Mouse (Mus musculus) midbrain, embryonic 12.5 days (tissue): ENCODE data around the gene Spire2. TPM values are rescaled to one million over a fixed set of nuclear protein-coding genes. Genes with fewer than 3 reads are reported as not detected.

Experiments used
- ATAC-seq: fragments of 200-750 bp; cut with Nextera tagmentation; 2 replicates; pipeline ENCODE4 v1.8.0; 2017; ENCODE audit warnings: low read depth, moderate TSS enrichment, moderate library complexity; ENCODE audit not compliant: low FRiP score
- H3K27ac ChIP-seq: fragments of 300-500 bp; sonication (generic); replicated peaks from 2 replicates; pipeline ENCODE4 v1.5.1; 2016; ENCODE audit warnings: mild to moderate bottlenecking
- H3K27me3 ChIP-seq: fragments of 300-500 bp; sonication (generic); 2 replicates; pipeline ENCODE4 v1.6.1; 2016; ENCODE audit warnings: mild to moderate bottlenecking
- H3K36me3 ChIP-seq: fragments of 300-500 bp; sonication (generic); 2 replicates; pipeline ENCODE4 v1.6.1; 2016
- H3K4me1 ChIP-seq: fragments of 300-500 bp; sonication (generic); 2 replicates; pipeline ENCODE4 v1.6.1; 2016
- H3K4me2 ChIP-seq: fragments of 300-500 bp; sonication (generic); replicated peaks from 2 replicates; pipeline ENCODE4 v1.6.1; 2016; ENCODE audit warnings: mild to moderate bottlenecking, moderate library complexity
- H3K4me3 ChIP-seq: fragments of 300-500 bp; sonication (generic); 2 replicates; pipeline ENCODE4 v1.5.1; 2016; ENCODE audit warnings: mild to moderate bottlenecking
- H3K9ac ChIP-seq: fragments of 300-500 bp; sonication (generic); replicated peaks from 2 replicates; pipeline ENCODE4 v1.6.1; 2016; ENCODE audit warnings: mild to moderate bottlenecking, moderate library complexity
- H3K9me3 ChIP-seq: fragments of 300-500 bp; sonication (generic); 2 replicates; pipeline ENCODE4 v1.6.1; 2016; ENCODE audit warnings: mild to moderate bottlenecking
- WGBS: fragments of 180-500 bp; shearing (Covaris S2); methylation state at CpG from one replicate; pipeline ENCODE4 v1.1.7; 2016; 5-methylcytosine and 5-hydroxymethylcytosine counted together
- polyA plus RNA-seq: library from polyadenylated mRNA; unstranded; fragments of >200 nt; fragmentation: Nextera tagmentation; extraction: Ambion mirVana; gene quantifications from 2 replicates; pipeline ENCODE4 v1.2.1, GENCODE M21; 2016

Gene Spire2
- polyA plus RNA-seq, 1 experiment from 2014 or later = 27.7 TPM

DNA sequence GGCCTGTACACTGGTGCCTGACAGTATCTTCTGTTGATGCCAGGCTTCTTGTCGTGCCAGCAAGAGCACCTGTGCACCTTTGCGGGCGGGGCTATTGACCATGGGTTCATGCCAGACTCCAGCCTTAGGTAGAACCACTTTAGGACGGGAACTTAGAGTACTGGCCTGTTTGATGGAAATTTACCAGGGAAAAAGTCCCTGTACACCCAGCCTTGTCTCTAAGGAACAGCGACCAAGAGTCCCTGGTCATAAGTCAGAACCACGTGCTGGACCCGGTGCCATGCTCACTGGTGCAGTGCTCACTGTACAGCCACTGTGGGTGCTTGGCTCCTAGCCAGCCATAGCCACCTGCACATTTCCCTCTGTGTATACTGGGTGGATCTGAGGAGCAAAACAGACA is 56.5 kb downstream of the Spire2 start:
- Histone ChIP-seq H3K4me1 (no peaks in the 10 kb centered on the region), H3K4me3 (no peak overlapping the region), H3K27me3 (no peaks in the 10 kb centered on the region), H3K27ac (no peak overlapping the region), H3K36me3 (peaks cover 94% of the 10 kb centered on the region), H3K9me3 (no peaks in the 10 kb centered on the region), H3K4me2 (no peak overlapping the region), H3K9ac (no peak overlapping the region)
- 96% methylated on average over 7 of the region's 7 CpGs for WGBS
- no peak for ATAC-seq

- Histone ChIP-seq H3K36me3 (peaks cover 99% of the 10 kb centered on the region), H3K27me3 (no peaks in the 10 kb centered on the region), H3K4me2 (no peak overlapping the region), H3K27ac (no peak overlapping the region), H3K9me3 (no peaks in the 10 kb centered on the region), H3K9ac (no peak overlapping the region), H3K4me1 (no peaks in the 10 kb centered on the region), H3K4me3 (no peak overlapping the region)
- no peak for ATAC-seq
- WGBS = 95% methylated on average over 13 of the region's 13 CpGs
Observed at GRCm38 (mm10) chr8:123398308-123398707, 65.8 kb downstream of the Spire2 start.

GRCm38 (mm10) chr8:123401936-123402335 is 69.4 kb downstream of the Spire2 start:
- H3K4me2 ChIP-seq = no peak overlapping the region
- no peak for ATAC-seq
- H3K9me3 ChIP-seq = no peaks in the 10 kb centered on the region
- peaks cover 11% of the 10 kb centered on the region for H3K4me1 ChIP-seq
- H3K9ac ChIP-seq = no peak overlapping the region
- H3K4me3 ChIP-seq = no peak overlapping the region
- WGBS = 87% methylated on average over 9 of the region's 9 CpGs
- H3K27ac ChIP-seq = no peak overlapping the region
- H3K36me3 ChIP-seq = peaks cover 65% of the 10 kb centered on the region
- no peaks in the 10 kb centered on the region for H3K27me3 ChIP-seq

DNA sequence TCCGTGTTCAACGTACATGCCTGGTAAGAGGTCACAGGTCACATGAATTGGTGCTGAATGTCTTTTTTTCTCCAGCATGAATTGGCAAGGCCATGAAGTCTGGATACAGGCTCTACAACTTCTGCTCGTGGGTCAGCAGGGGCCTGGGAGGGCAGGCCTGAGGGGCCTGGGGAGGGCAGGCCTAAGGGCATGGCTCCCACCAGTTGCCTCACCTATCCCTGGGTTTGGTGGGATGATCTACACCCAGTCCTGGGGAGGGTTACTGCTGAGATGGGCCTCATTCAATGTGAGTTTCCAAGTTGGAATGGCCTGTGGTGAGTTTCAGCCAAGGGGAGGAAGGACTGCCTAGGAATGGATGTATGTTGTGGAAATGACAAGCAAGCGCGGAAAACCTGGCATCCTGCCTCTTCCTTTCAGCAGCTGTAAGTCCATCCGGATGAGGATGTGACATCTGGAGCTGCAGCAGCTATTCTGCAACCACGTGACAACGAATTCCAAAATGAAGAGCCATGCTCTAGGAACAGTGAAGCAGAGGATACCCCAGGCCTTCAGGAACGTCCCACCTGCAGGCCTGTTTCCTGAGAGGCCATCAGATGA is 70.3 kb downstream of the Spire2 start:
- H3K27ac ChIP-seq = no peak overlapping the region
- H3K4me2 ChIP-seq = no peak overlapping the region
- no peak overlapping the region for H3K9ac ChIP-seq
- no peak overlapping the region for H3K4me3 ChIP-seq
- no peak for ATAC-seq
- H3K4me1 ChIP-seq = peaks cover 13% of the 10 kb centered on the region
- 0 out of 2 replicates have a peak, but pooled peaks cover under 1% of the 10 kb centered on the region for H3K27me3 ChIP-seq
- H3K9me3 ChIP-seq = no peaks in the 10 kb centered on the region
- WGBS = 93% methylated on average over 9 of the region's 9 CpGs
- peaks cover 56% of the 10 kb centered on the region for H3K36me3 ChIP-seq

GRCm38 (mm10) chr8:123404521-123404920 is 72.0 kb downstream of the Spire2 start:
- 54% methylated on average over 8 of the region's 8 CpGs for WGBS
- H3K4me1 ChIP-seq = peaks cover 24% of the 10 kb centered on the region
- ATAC-seq = no peak

GRCm38 (mm10) chr8:123406786-123407185 is 74.3 kb downstream of the Spire2 start, which contains the start of gene Mc1r:
Mc1r (plus strand) TSS chr8:123407107.
- WGBS = 5% methylated on average over 4 of the region's 4 CpGs
- Histone ChIP-seq H3K36me3 (peaks cover 18% of the 10 kb centered on the region), H3K4me2 (no peak within 1 kb of the TSS), H3K9me3 (no peaks in the 10 kb centered on the region), H3K4me3 (no peak within 1 kb of the TSS), H3K27me3 (peaks cover 8% of the 10 kb centered on the region; the same call in 1 of the 2 replicates), H3K9ac (no peak within 1 kb of the TSS), H3K4me1 (peaks cover 36% of the 10 kb centered on the region), H3K27ac (no peak within 1 kb of the TSS)
- ATAC-seq = no peak

More at GRCm38 (mm10) chr8:123404521-123404920, 72.0 kb downstream of the Spire2 start:
- H3K27me3 ChIP-seq = peaks cover 8% of the 10 kb centered on the region; the same call in 1 of the 2 replicates
- H3K9ac ChIP-seq = no peak overlapping the region; the same call in 1 of the 2 replicates
- H3K9me3 ChIP-seq = no peaks in the 10 kb centered on the region
- no peak overlapping the region for H3K4me2 ChIP-seq
- peak overlapping the region; percentile 54; the same call in 1 of the 2 replicates for H3K27ac ChIP-seq
- peaks cover 39% of the 10 kb centered on the region for H3K36me3 ChIP-seq
- H3K4me3 ChIP-seq = no peak overlapping the region

DNA sequence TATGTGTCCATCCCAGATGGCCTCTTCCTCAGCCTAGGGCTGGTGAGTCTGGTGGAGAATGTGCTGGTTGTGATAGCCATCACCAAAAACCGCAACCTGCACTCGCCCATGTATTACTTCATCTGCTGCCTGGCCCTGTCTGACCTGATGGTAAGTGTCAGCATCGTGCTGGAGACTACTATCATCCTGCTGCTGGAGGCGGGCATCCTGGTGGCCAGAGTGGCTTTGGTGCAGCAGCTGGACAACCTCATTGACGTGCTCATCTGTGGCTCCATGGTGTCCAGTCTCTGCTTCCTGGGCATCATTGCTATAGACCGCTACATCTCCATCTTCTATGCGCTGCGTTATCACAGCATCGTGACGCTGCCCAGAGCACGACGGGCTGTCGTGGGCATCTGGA is 75.1 kb downstream of the Spire2 start:
- 94% methylated on average over 13 of the region's 13 CpGs for WGBS
- no peak overlapping the region for H3K27ac ChIP-seq

GRCm38 (mm10) chr8:123408586-123409544 is 76.4 kb downstream of the Spire2 start:
- H3K9me3 ChIP-seq = no peaks in the 10 kb centered on the region
- ATAC-seq = no peak
- peaks cover 8% of the 10 kb centered on the region; the same call in 1 of the 2 replicates for H3K27me3 ChIP-seq
- peaks cover 46% of the 10 kb centered on the region for H3K4me1 ChIP-seq
- peak overlapping the region; percentile 96; the same call in 1 of the 2 replicates for H3K9ac ChIP-seq
- peak overlapping the region; percentile 68 for H3K4me2 ChIP-seq
- H3K27ac ChIP-seq = peak overlapping the region; percentile 97
- 79% methylated on average over 9 of the region's 9 CpGs for WGBS
- H3K36me3 ChIP-seq = no peaks in the 10 kb centered on the region
- peak overlapping the region; percentile 92; the same call in 1 of the 2 replicates for H3K4me3 ChIP-seq

More for the DNA sequence above, 75.1 kb downstream of the Spire2 start:
- no peak overlapping the region for H3K9ac ChIP-seq
- no peak for ATAC-seq
- no peak overlapping the region for H3K4me3 ChIP-seq
- peaks cover 9% of the 10 kb centered on the region for H3K36me3 ChIP-seq
- no peak overlapping the region for H3K4me2 ChIP-seq
- H3K4me1 ChIP-seq = peaks cover 36% of the 10 kb centered on the region
- H3K27me3 ChIP-seq = peaks cover 8% of the 10 kb centered on the region; the same call in 1 of the 2 replicates
- no peaks in the 10 kb centered on the region for H3K9me3 ChIP-seq

GRCm38 (mm10) chr8:123410049-123410587 is 77.6 kb downstream of the Spire2 start:
- Histone ChIP-seq H3K4me1 (peaks cover 45% of the 10 kb centered on the region), H3K4me2 (peak overlapping the region; percentile 68), H3K27me3 (peaks cover 8% of the 10 kb centered on the region; the same call in 1 of the 2 replicates), H3K4me3 (peak overlapping the region; percentile 92), H3K9ac (peak overlapping the region; percentile 96), H3K9me3 (no peaks in the 10 kb centered on the region), H3K36me3 (no peaks in the 10 kb centered on the region), H3K27ac (peak overlapping the region; percentile 97)
- no peak for ATAC-seq
- 31% methylated on average over 8 of the region's 8 CpGs for WGBS

GRCm38 (mm10) chr8:123410788-123411187 is 78.3 kb downstream of the Spire2 start:
- H3K4me2 ChIP-seq = peak overlapping the region; percentile 68
- H3K27me3 ChIP-seq = peaks cover 8% of the 10 kb centered on the region; the same call in 1 of the 2 replicates
- ATAC-seq = no peak; the same call in 1 of the 2 replicates
- H3K36me3 ChIP-seq = no peaks in the 10 kb centered on the region
- peaks cover 46% of the 10 kb centered on the region for H3K4me1 ChIP-seq
- H3K9ac ChIP-seq = peak overlapping the region; percentile 96
- H3K4me3 ChIP-seq = peak overlapping the region; percentile 92
- 4% methylated on average over 11 of the region's 11 CpGs for WGBS
- peak overlapping the region; percentile 97 for H3K27ac ChIP-seq
- no peaks in the 10 kb centered on the region for H3K9me3 ChIP-seq

DNA sequence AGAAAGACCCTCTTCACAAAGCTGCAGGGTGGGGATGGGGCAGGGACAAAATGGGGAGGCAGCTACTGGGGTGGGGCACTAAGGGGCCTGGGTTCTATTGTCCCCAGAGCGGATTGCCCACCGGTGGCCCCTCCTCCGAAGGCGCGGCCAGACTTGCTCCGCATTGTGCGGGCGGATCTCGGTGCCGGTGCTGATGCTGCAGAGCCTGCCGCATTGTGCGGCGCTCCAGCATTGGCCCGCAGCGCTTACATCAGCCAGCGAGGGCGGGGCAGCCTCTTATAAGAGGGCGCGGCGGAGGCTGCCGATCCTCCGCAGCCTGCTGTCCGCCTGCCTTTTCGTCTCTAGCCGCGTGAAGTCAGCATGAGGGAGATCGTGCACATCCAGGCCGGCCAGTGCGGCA is 78.7 kb downstream of the Spire2 start, which contains the start of gene Tubb3:
Gene Tubb3, plus strand, starts transcription at position 179 of the 400 bp plus-strand sequence.
- Histone ChIP-seq H3K4me1 (peaks cover 48% of the 10 kb centered on the region), H3K36me3 (no peaks in the 10 kb centered on the region), H3K9me3 (no peaks in the 10 kb centered on the region), H3K27me3 (peaks cover 8% of the 10 kb centered on the region; the same call in 1 of the 2 replicates), H3K4me3 (peak within 1 kb of the TSS; percentile 92), H3K27ac (peak within 1 kb of the TSS; percentile 97), H3K4me2 (peak within 1 kb of the TSS; percentile 68), H3K9ac (peak within 1 kb of the TSS; percentile 96)
- 0% methylated on average over 29 of the region's 29 CpGs for WGBS
- ATAC-seq = peak; percentile 88
